Mouse (Mus musculus): ENCODE measurements around the gene Adgrg5. TPM values are rescaled to one million over a fixed set of nuclear protein-coding genes. Genes with fewer than 3 reads are reported as not detected.

The Adgrg5 gene
- polyA plus RNA-seq, 1 experiment from 2014 or later, result 0.13 TPM

- no peaks in the 10 kb centered on the region for H3K36me3 ChIP-seq (replicated peaks; ENCODE audit: insufficient read depth, low read length)
- 71% methylated on average over 3 of the region's 3 CpGs for WGBS (ENCODE audit: insufficient replicate concordance)
- H3K9me3 ChIP-seq (ENCODE audit: low read length), result no peaks in the 10 kb centered on the region
- DNase-seq (no peak), ATAC-seq (no peak)
- TF ChIP-seq CTCF (IDR thresholded peaks at IDR 0.05; ENCODE audit: low read depth), result no peak
- no peak for TF ChIP-seq EP300 (IDR thresholded peaks at IDR 0.05; ENCODE audit: low read depth)
- H3K4me1 ChIP-seq (ENCODE audit: insufficient read depth), result peaks cover 19% of the 10 kb centered on the region
- H3K27ac ChIP-seq (ENCODE audit: low read depth), result no peak overlapping the region
- H3K27me3 ChIP-seq (ENCODE audit: insufficient read depth, low read length), result peaks cover 30% of the 10 kb centered on the region
- no peak overlapping the region for H3K4me2 ChIP-seq (ENCODE audit: low read depth, low read length)
- H3K9ac ChIP-seq (replicated peaks), result no peak overlapping the region
- H3K4me3 ChIP-seq (ENCODE audit: low read depth, low read length), result no peak overlapping the region
These were observed 8.8 kb upstream of the Adgrg5 start for GRCm38 (mm10) chr8:94914701-94915101.

DNA sequence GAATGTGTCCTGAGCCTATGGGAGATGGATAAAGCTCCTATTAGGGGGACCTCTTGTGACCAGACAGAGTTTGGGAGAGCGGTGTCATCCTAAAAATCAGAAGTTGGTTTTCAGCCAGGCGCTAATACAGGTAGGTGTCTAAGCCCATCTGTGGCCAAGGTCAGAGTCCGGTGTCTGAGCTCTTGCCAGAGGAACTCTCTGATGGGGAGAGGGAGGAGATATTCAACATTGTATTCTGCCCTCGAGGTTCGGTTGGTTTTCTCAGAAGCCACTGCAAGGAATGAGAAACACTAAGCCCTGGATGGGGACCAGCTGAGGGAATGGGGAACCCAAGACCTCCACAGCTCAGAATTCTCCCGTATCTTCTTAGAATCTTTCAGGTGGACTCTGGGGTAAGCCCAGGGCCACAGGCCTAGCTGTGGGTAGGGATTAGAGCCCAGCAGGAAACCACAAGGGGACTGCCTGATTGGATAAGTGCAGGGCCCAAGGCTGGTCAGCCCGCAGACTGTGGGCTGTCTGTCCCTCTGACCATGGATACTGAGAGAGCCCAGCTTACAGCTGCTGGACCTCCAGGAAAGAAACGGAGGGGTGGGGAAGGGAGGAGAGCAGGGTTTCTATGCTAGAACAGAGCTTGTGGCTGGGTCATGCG, 7.1 kb upstream of the Adgrg5 start:
- Histone ChIP-seq H3K4me2 (ENCODE audit: low read depth, low read length) (peak overlapping the region; percentile 94), H3K9me3 (ENCODE audit: low read length) (no peaks in the 10 kb centered on the region), H3K27ac (ENCODE audit: low read depth) (no peak overlapping the region), H3K4me3 (ENCODE audit: low read depth, low read length) (peak overlapping the region; percentile 64), H3K9ac (replicated peaks) (no peak overlapping the region; the same call in 1 of the 2 replicates), H3K4me1 (ENCODE audit: insufficient read depth) (peaks cover 19% of the 10 kb centered on the region), H3K27me3 (ENCODE audit: insufficient read depth, low read length) (peaks cover 30% of the 10 kb centered on the region), H3K36me3 (replicated peaks; ENCODE audit: insufficient read depth, low read length) (no peaks in the 10 kb centered on the region)
- TF ChIP-seq CTCF (IDR thresholded peaks at IDR 0.05; ENCODE audit: low read depth) (no peak), EP300 (IDR thresholded peaks at IDR 0.05; ENCODE audit: low read depth) (no peak)
- WGBS (ENCODE audit: insufficient replicate concordance), result 42% methylated on average over 9 of the region's 9 CpGs
- no peak for ATAC-seq
- DNase-seq, result no peak

GRCm38 (mm10) chr8:94916960-94917324, 6.6 kb upstream of the Adgrg5 start:
- DNase-seq, result no peak
- TF ChIP-seq CTCF (IDR thresholded peaks at IDR 0.05; ENCODE audit: low read depth) (no peak), EP300 (IDR thresholded peaks at IDR 0.05; ENCODE audit: low read depth) (no peak)
- Histone ChIP-seq H3K9me3 (ENCODE audit: low read length) (no peaks in the 10 kb centered on the region), H3K4me2 (ENCODE audit: low read depth, low read length) (peak overlapping the region; percentile 94), H3K9ac (replicated peaks) (peak overlapping the region; percentile 63), H3K27ac (ENCODE audit: low read depth) (no peak overlapping the region; the same call in 1 of the 2 replicates), H3K4me1 (ENCODE audit: insufficient read depth) (peaks cover 19% of the 10 kb centered on the region), H3K4me3 (ENCODE audit: low read depth, low read length) (peak overlapping the region; percentile 64), H3K27me3 (ENCODE audit: insufficient read depth, low read length) (peaks cover 30% of the 10 kb centered on the region), H3K36me3 (replicated peaks; ENCODE audit: insufficient read depth, low read length) (no peaks in the 10 kb centered on the region)
- no peak for ATAC-seq
- 12% methylated on average over 10 of the region's 10 CpGs for WGBS (ENCODE audit: insufficient replicate concordance)

- H3K4me1 ChIP-seq (ENCODE audit: insufficient read depth), result peaks cover 21% of the 10 kb centered on the region
- H3K9me3 ChIP-seq (ENCODE audit: low read length), result no peaks in the 10 kb centered on the region
- peak overlapping the region; percentile 64 for H3K4me3 ChIP-seq (ENCODE audit: low read depth, low read length)
- WGBS (ENCODE audit: insufficient replicate concordance), result 1% methylated on average over 27 of the region's 27 CpGs
- H3K4me2 ChIP-seq (ENCODE audit: low read depth, low read length), result peak overlapping the region; percentile 94
- peak overlapping the region; percentile 63 for H3K9ac ChIP-seq (replicated peaks)
- peak; percentile 89 for ATAC-seq
- peak; percentile 89 for DNase-seq
- peak overlapping the region; percentile 62 for H3K27ac ChIP-seq (ENCODE audit: low read depth)
- TF ChIP-seq CTCF (IDR thresholded peaks at IDR 0.05; ENCODE audit: low read depth) (peak; percentile 71), EP300 (IDR thresholded peaks at IDR 0.05; ENCODE audit: low read depth) (no peak)
- peaks cover 30% of the 10 kb centered on the region for H3K27me3 ChIP-seq (ENCODE audit: insufficient read depth, low read length)
- H3K36me3 ChIP-seq (replicated peaks; ENCODE audit: insufficient read depth, low read length), result no peaks in the 10 kb centered on the region
These were observed 6.1 kb upstream of the Adgrg5 start for GRCm38 (mm10) chr8:94917352-94917751.

GRCm38 (mm10) chr8:94917851-94918495, 5.5 kb upstream of the Adgrg5 start, which contains the start of gene Ccdc102a:
Ccdc102a (minus strand) TSS chr8:94918098.
- no peaks in the 10 kb centered on the region for H3K36me3 ChIP-seq (replicated peaks; ENCODE audit: insufficient read depth, low read length)
- peak within 1 kb of the TSS; percentile 63 for H3K9ac ChIP-seq (replicated peaks)
- peaks cover 28% of the 10 kb centered on the region for H3K4me1 ChIP-seq (ENCODE audit: insufficient read depth)
- H3K9me3 ChIP-seq (ENCODE audit: low read length), result no peaks in the 10 kb centered on the region
- TF ChIP-seq EP300 (IDR thresholded peaks at IDR 0.05; ENCODE audit: low read depth) (no peak), CTCF (IDR thresholded peaks at IDR 0.05; ENCODE audit: low read depth) (no peak)
- peak; percentile 55 for ATAC-seq
- peaks cover 27% of the 10 kb centered on the region for H3K27me3 ChIP-seq (ENCODE audit: insufficient read depth, low read length)
- WGBS (ENCODE audit: insufficient replicate concordance), result 5% methylated on average over 41 of the region's 51 CpGs
- H3K27ac ChIP-seq (ENCODE audit: low read depth), result peak within 1 kb of the TSS; percentile 62
- peak within 1 kb of the TSS; percentile 64 for H3K4me3 ChIP-seq (ENCODE audit: low read depth, low read length)
- H3K4me2 ChIP-seq (ENCODE audit: low read depth, low read length), result peak within 1 kb of the TSS; percentile 94
- peak; percentile 54 for DNase-seq

- no peaks in the 10 kb centered on the region for H3K9me3 ChIP-seq (ENCODE audit: low read length)
- TF ChIP-seq EP300 (IDR thresholded peaks at IDR 0.05; ENCODE audit: low read depth), result no peak
- TF ChIP-seq CTCF (IDR thresholded peaks at IDR 0.05; ENCODE audit: low read depth), result no peak
- H3K4me3 ChIP-seq (ENCODE audit: low read depth, low read length), result no peak overlapping the region
- peaks cover 18% of the 10 kb centered on the region for H3K27me3 ChIP-seq (ENCODE audit: insufficient read depth, low read length)
- ATAC-seq (no peak), DNase-seq (no peak)
- no peaks in the 10 kb centered on the region for H3K36me3 ChIP-seq (replicated peaks; ENCODE audit: insufficient read depth, low read length)
- no peak overlapping the region for H3K4me2 ChIP-seq (ENCODE audit: low read depth, low read length)
- H3K4me1 ChIP-seq (ENCODE audit: insufficient read depth), result peaks cover 30% of the 10 kb centered on the region
- H3K27ac ChIP-seq (ENCODE audit: low read depth), result no peak overlapping the region
- H3K9ac ChIP-seq (replicated peaks), result no peak overlapping the region
These were observed 4.2 kb upstream of the Adgrg5 start for GRCm38 (mm10) chr8:94919256-94919655.

Data from liver, postnatal 0 days (tissue).